Mouse (Mus musculus) kidney, adult 2 months (tissue): ENCODE measurements at regions not wholly inside any gene's neighbourhood (a gene's known extent, or its start where the extent isn't known, plus 50 kb on each side); places are given as distances from the start of the nearest gene placed in this dataset.

Source experiments
- DNase-seq: peaks from one replicate; pipeline ENCODE4 v3.0.0; 2021
- H3K27ac ChIP-seq: fragments of 200-500 bp; 2 replicates; pipeline ENCODE4 v1.5.1; 2012; ENCODE audit warnings: low read depth, low read length, control low read depth, inconsistent platforms; ENCODE audit not compliant: insufficient read depth
- H3K27me3 ChIP-seq: fragments of 200-500 bp; replicated peaks from 2 replicates; pipeline ENCODE4 v1.6.1; 2012; ENCODE audit warnings: mild to moderate bottlenecking, moderate library complexity, low read length, inconsistent platforms; ENCODE audit not compliant: control insufficient read depth, insufficient read depth
- H3K36me3 ChIP-seq: fragments of 200-500 bp; 2 replicates; pipeline ENCODE4 v1.6.1; 2012; ENCODE audit warnings: mild to moderate bottlenecking, moderate library complexity, low read length, inconsistent platforms; ENCODE audit not compliant: control insufficient read depth, insufficient read depth
- H3K4me1 ChIP-seq: fragments of 200-500 bp; 2 replicates; pipeline ENCODE4 v1.6.1; 2011; ENCODE audit warnings: low read length; ENCODE audit not compliant: control insufficient read depth, insufficient read depth
- H3K4me3 ChIP-seq: fragments of 200-500 bp; 2 replicates; pipeline ENCODE4 v1.5.1; 2011; ENCODE audit warnings: mild to moderate bottlenecking, low read depth, low read length, control low read depth; ENCODE audit not compliant: insufficient read depth
- CTCF ChIP-seq: fragments of 200-500 bp; conservative IDR thresholded peaks from 2 replicates; pipeline ENCODE4 v1.5.1; 2011; ENCODE audit warnings: low read depth, mild to moderate bottlenecking, control low read depth, low read length, moderate library complexity, mixed read lengths; ENCODE audit not compliant: insufficient read depth, insufficient read length
- POLR2A ChIP-seq: fragments of 200-500 bp; IDR thresholded peaks from one replicate; pipeline ENCODE4 v1.6.1; 2011; ENCODE audit warnings: low read depth, low read length, control low read depth
- WGBS: fragments of 180-500 bp; shearing (Covaris S2); methylation state at CpG from one replicate; pipeline ENCODE4 v1.1.7; 2018; 5-methylcytosine and 5-hydroxymethylcytosine counted together

- Histone ChIP-seq H3K4me3 (no peak overlapping the region), H3K36me3 (no peaks in the 10 kb centered on the region), H3K27me3 (no peaks in the 10 kb centered on the region), H3K4me1 (peaks cover 31% of the 10 kb centered on the region), H3K27ac (peak overlapping the region; percentile 94)
- DNase-seq, result peak; percentile 92
- WGBS, result 39% methylated on average over 5 of the region's 5 CpGs
- TF ChIP-seq POLR2A, result no peak
- TF ChIP-seq CTCF, result no peak
These were observed 278.1 kb upstream of the Jarid2 start for GRCm38 (mm10) chr13:44451224-44451623.

- H3K27me3 ChIP-seq, result no peaks in the 10 kb centered on the region
- H3K4me1 ChIP-seq, result peaks cover 31% of the 10 kb centered on the region
- 0 out of 2 replicates have a peak overlapping the region, but pooled peaks have one; percentile 81 for H3K27ac ChIP-seq
- 84% methylated on average over 7 of the region's 7 CpGs for WGBS
- TF ChIP-seq CTCF, result no peak
- TF ChIP-seq POLR2A, result no peak
- DNase-seq, result no peak
- no peaks in the 10 kb centered on the region for H3K36me3 ChIP-seq
- no peak overlapping the region for H3K4me3 ChIP-seq
These were observed 276.1 kb upstream of the Jarid2 start for GRCm38 (mm10) chr13:44453131-44453530.

GRCm38 (mm10) chr13:44454136-44454535 lies 275.1 kb upstream of the Jarid2 start:
- Histone ChIP-seq H3K27me3 (no peaks in the 10 kb centered on the region), H3K36me3 (no peaks in the 10 kb centered on the region), H3K4me1 (peaks cover 28% of the 10 kb centered on the region; the same call in 1 of the 2 replicates), H3K27ac (peak overlapping the region; percentile 81), H3K4me3 (no peak overlapping the region)
- peak; percentile 86 for TF ChIP-seq POLR2A
- TF ChIP-seq CTCF, result no peak
- 48% methylated on average over 9 of the region's 9 CpGs for WGBS
- DNase-seq, result peak; percentile 81

- Histone ChIP-seq H3K27me3 (no peaks in the 10 kb centered on the region), H3K36me3 (no peaks in the 10 kb centered on the region), H3K27ac (no peak overlapping the region), H3K4me1 (peaks cover 22% of the 10 kb centered on the region; the same call in 1 of the 2 replicates), H3K4me3 (no peak overlapping the region)
- DNase-seq, result peak; percentile 62
- TF ChIP-seq POLR2A (no peak), CTCF (no peak)
- 51% methylated on average over 5 of the region's 5 CpGs for WGBS
These were observed 274.1 kb upstream of the Jarid2 start for GRCm38 (mm10) chr13:44455193-44455592.

- 82% methylated on average over 3 of the region's 3 CpGs for WGBS
- TF ChIP-seq POLR2A, result no peak
- TF ChIP-seq CTCF, result no peak
- peaks cover 11% of the 10 kb centered on the region; the same call in 1 of the 2 replicates for H3K4me1 ChIP-seq
- H3K4me3 ChIP-seq, result no peak overlapping the region
- no peak for DNase-seq
- H3K36me3 ChIP-seq, result no peaks in the 10 kb centered on the region
- H3K27me3 ChIP-seq, result no peaks in the 10 kb centered on the region
- H3K27ac ChIP-seq, result no peak overlapping the region
These were observed 270.5 kb upstream of the Jarid2 start for GRCm38 (mm10) chr13:44458744-44459143.

GRCm38 (mm10) chr13:44459148-44459547 lies 270.1 kb upstream of the Jarid2 start:
- no peaks in the 10 kb centered on the region for H3K36me3 ChIP-seq
- no peak overlapping the region for H3K4me3 ChIP-seq
- no peaks in the 10 kb centered on the region for H3K27me3 ChIP-seq
- no peak overlapping the region for H3K27ac ChIP-seq
- 83% methylated on average over 4 of the region's 4 CpGs for WGBS
- peaks cover 7% of the 10 kb centered on the region; the same call in 1 of the 2 replicates for H3K4me1 ChIP-seq
- TF ChIP-seq CTCF (no peak), POLR2A (no peak)
- no peak for DNase-seq

- no peak overlapping the region for H3K4me3 ChIP-seq
- H3K4me1 ChIP-seq, result no peaks in the 10 kb centered on the region
- DNase-seq, result no peak
- no peaks in the 10 kb centered on the region for H3K27me3 ChIP-seq
- TF ChIP-seq POLR2A (no peak), CTCF (no peak)
- H3K27ac ChIP-seq, result no peak overlapping the region
- no peaks in the 10 kb centered on the region for H3K36me3 ChIP-seq
- 96% methylated on average over 4 of the region's 4 CpGs for WGBS
These were observed 265.6 kb upstream of the Jarid2 start for GRCm38 (mm10) chr13:44463675-44464074.

GRCm38 (mm10) chr13:44465567-44465966 lies 263.7 kb upstream of the Jarid2 start:
- no peaks in the 10 kb centered on the region for H3K36me3 ChIP-seq
- H3K27me3 ChIP-seq, result no peaks in the 10 kb centered on the region
- H3K4me3 ChIP-seq, result no peak overlapping the region
- no peak overlapping the region for H3K27ac ChIP-seq
- no peak for TF ChIP-seq CTCF
- TF ChIP-seq POLR2A, result no peak
- 88% methylated on average over 7 of the region's 7 CpGs for WGBS
- no peaks in the 10 kb centered on the region for H3K4me1 ChIP-seq
- DNase-seq, result no peak
